Mouse (Mus musculus) erythroblast, embryonic 14.5 days (primary cell): ENCODE data around the gene Tmprss3. TPM values are rescaled to one million over a fixed set of nuclear protein-coding genes. Genes with fewer than 3 reads are reported as not detected.

Experiments used
- H3K27me3 ChIP-seq: 2 replicates; pipeline ENCODE4 v1.6.1; 2012; ENCODE audit warnings: inconsistent platforms; ENCODE audit not compliant: control insufficient read depth
- H3K36me3 ChIP-seq: 2 replicates; pipeline ENCODE4 v1.6.1; 2012; ENCODE audit warnings: mild to moderate bottlenecking, inconsistent platforms; ENCODE audit not compliant: control insufficient read depth
- H3K4me1 ChIP-seq: 2 replicates; pipeline ENCODE4 v1.6.1; 2012; ENCODE audit warnings: inconsistent platforms; ENCODE audit not compliant: control insufficient read depth
- H3K4me3 ChIP-seq: replicated peaks from 2 replicates; pipeline ENCODE3; 2012; ENCODE audit warnings: moderate library complexity, mild to moderate bottlenecking, inconsistent platforms
- H3K9me3 ChIP-seq: 2 replicates; pipeline ENCODE4 v1.6.1; 2012; ENCODE audit warnings: low read length, inconsistent platforms, mixed read lengths; ENCODE audit not compliant: control insufficient read depth
- GATA1 ChIP-seq: IDR thresholded peaks from 2 replicates; pipeline ENCODE4 v1.6.1; 2012; ENCODE audit warnings: low read length, inconsistent platforms, mixed read lengths
- TAL1 ChIP-seq: IDR thresholded peaks from 3 replicates; pipeline ENCODE4 v1.6.1; 2012; ENCODE audit warnings: low read length, inconsistent platforms, mixed read lengths
- polyA plus RNA-seq: library from polyadenylated mRNA; stranded (reverse); fragments of >175 nt; gene quantifications from 2 replicates; pipeline ENCODE4 v1.2.3, GENCODE M21; 2012

Gene Tmprss3
- polyA plus RNA-seq: not detected in 2 replicates

GRCm38 (mm10) chr17:31198877-31199276, at the start of gene Tmprss3:
Gene Tmprss3 (minus strand): TSS chr17:31198977.
- TF ChIP-seq GATA1 (no peak), TAL1 (no peak)
- no peaks in the 10 kb centered on the region for H3K27me3 ChIP-seq
- no peak within 1 kb of the TSS for H3K4me3 ChIP-seq
- H3K9me3 ChIP-seq: no peaks in the 10 kb centered on the region
- no peaks in the 10 kb centered on the region for H3K36me3 ChIP-seq
- peaks cover 31% of the 10 kb centered on the region for H3K4me1 ChIP-seq

- TF ChIP-seq TAL1 (no peak), GATA1 (no peak)
- Histone ChIP-seq H3K27me3 (no peaks in the 10 kb centered on the region), H3K4me3 (peak overlapping the region; percentile 10), H3K36me3 (peaks cover 18% of the 10 kb centered on the region), H3K9me3 (peaks cover 11% of the 10 kb centered on the region), H3K4me1 (peaks cover 29% of the 10 kb centered on the region)
These were observed 48.4 kb upstream of the Tmprss3 start for GRCm38 (mm10) chr17:31247144-31247543.

GRCm38 (mm10) chr17:31245321-31245720, 46.5 kb upstream of the Tmprss3 start:
- Histone ChIP-seq H3K36me3 (peaks cover 34% of the 10 kb centered on the region), H3K27me3 (no peaks in the 10 kb centered on the region), H3K4me3 (no peak overlapping the region), H3K4me1 (peaks cover 24% of the 10 kb centered on the region), H3K9me3 (peaks cover 11% of the 10 kb centered on the region)
- TF ChIP-seq GATA1 (no peak), TAL1 (no peak)

- Histone ChIP-seq H3K4me1 (peaks cover 43% of the 10 kb centered on the region), H3K27me3 (no peaks in the 10 kb centered on the region), H3K36me3 (peaks cover 59% of the 10 kb centered on the region), H3K9me3 (peaks cover 16% of the 10 kb centered on the region), H3K4me3 (no peak overlapping the region)
- no peak for TF ChIP-seq TAL1
- TF ChIP-seq GATA1: no peak
These were observed 44.0 kb upstream of the Tmprss3 start for GRCm38 (mm10) chr17:31242764-31243163.

GRCm38 (mm10) chr17:31241156-31241555, 42.4 kb upstream of the Tmprss3 start:
- TF ChIP-seq TAL1: no peak
- TF ChIP-seq GATA1: no peak
- Histone ChIP-seq H3K36me3 (peaks cover 76% of the 10 kb centered on the region), H3K9me3 (peaks cover 16% of the 10 kb centered on the region), H3K4me1 (peaks cover 35% of the 10 kb centered on the region), H3K4me3 (no peak overlapping the region), H3K27me3 (no peaks in the 10 kb centered on the region)

GRCm38 (mm10) chr17:31238234-31239020, 39.6 kb upstream of the Tmprss3 start:
- Histone ChIP-seq H3K36me3 (peaks cover 95% of the 10 kb centered on the region), H3K9me3 (peaks cover 7% of the 10 kb centered on the region), H3K27me3 (no peaks in the 10 kb centered on the region), H3K4me3 (no peak overlapping the region), H3K4me1 (peaks cover 38% of the 10 kb centered on the region)
- TF ChIP-seq TAL1: peak; percentile 47; the same call in 2 of the 3 replicates
- no peak for TF ChIP-seq GATA1

- peaks cover 61% of the 10 kb centered on the region for H3K4me1 ChIP-seq
- H3K9me3 ChIP-seq: peaks cover 17% of the 10 kb centered on the region
- no peak overlapping the region for H3K4me3 ChIP-seq
- H3K36me3 ChIP-seq: peaks cover 93% of the 10 kb centered on the region
- TF ChIP-seq TAL1 (no peak), GATA1 (no peak)
- H3K27me3 ChIP-seq: no peaks in the 10 kb centered on the region
These were observed 37.1 kb upstream of the Tmprss3 start for GRCm38 (mm10) chr17:31235915-31236314.

GRCm38 (mm10) chr17:31232251-31233010, 33.7 kb upstream of the Tmprss3 start:
- no peak for TF ChIP-seq TAL1
- TF ChIP-seq GATA1: no peak
- H3K4me3 ChIP-seq: peak overlapping the region; percentile 25
- peaks cover 63% of the 10 kb centered on the region for H3K4me1 ChIP-seq
- H3K9me3 ChIP-seq: peaks cover 11% of the 10 kb centered on the region
- H3K27me3 ChIP-seq: no peaks in the 10 kb centered on the region
- H3K36me3 ChIP-seq: peaks cover 77% of the 10 kb centered on the region

GRCm38 (mm10) chr17:31231780-31232179, 33.0 kb upstream of the Tmprss3 start:
- H3K4me1 ChIP-seq: peaks cover 61% of the 10 kb centered on the region
- TF ChIP-seq TAL1: peak; percentile 70
- peak; percentile 33; the same call in 1 of the 2 replicates for TF ChIP-seq GATA1
- H3K27me3 ChIP-seq: no peaks in the 10 kb centered on the region
- peaks cover 11% of the 10 kb centered on the region for H3K9me3 ChIP-seq
- peak overlapping the region; percentile 25 for H3K4me3 ChIP-seq
- peaks cover 75% of the 10 kb centered on the region for H3K36me3 ChIP-seq

- H3K4me1 ChIP-seq: peaks cover 60% of the 10 kb centered on the region
- no peak overlapping the region for H3K4me3 ChIP-seq
- H3K36me3 ChIP-seq: peaks cover 66% of the 10 kb centered on the region
- no peaks in the 10 kb centered on the region for H3K9me3 ChIP-seq
- TF ChIP-seq GATA1 (no peak), TAL1 (no peak)
- no peaks in the 10 kb centered on the region for H3K27me3 ChIP-seq
These were observed 28.2 kb upstream of the Tmprss3 start for GRCm38 (mm10) chr17:31226931-31227330.
